Mouse (Mus musculus): ENCODE data around the gene Tmem53. TPM values are rescaled to one million over a fixed set of nuclear protein-coding genes. Genes with fewer than 3 reads are reported as not detected.

Gene Tmem53
- polyA plus RNA-seq, 1 experiment = 0.06 TPM

- Histone ChIP-seq H3K9me3 (ENCODE audit: control insufficient read depth, low read length) (no peaks in the 10 kb centered on the region), H3K27me3 (ENCODE audit: control insufficient read depth) (peaks cover 91% of the 10 kb centered on the region), H3K36me3 (ENCODE audit: control insufficient read depth) (no peaks in the 10 kb centered on the region; the same call in 1 of the 2 replicates), H3K4me1 (ENCODE audit: control insufficient read depth) (peaks cover 35% of the 10 kb centered on the region), H3K4me3 (replicated peaks) (no peak overlapping the region)
- TF ChIP-seq GATA1 (IDR thresholded peaks at IDR 0.05; ENCODE audit: low read length) (no peak), TAL1 (IDR thresholded peaks at IDR 0.05; ENCODE audit: low read length) (no peak)
These were observed 66.0 kb downstream of the Tmem53 start for GRCm38 (mm10) chr4:117317701-117318190.

Other genes starting within 250 kb of the Tmem53 start
- 0.44 and 0.58 TPM in 2 replicates for gene Eif2b3, start 232.5 kb upstream of the Tmem53 start, polyA plus RNA-seq (2012)
- 0.02 and 0.12 TPM in 2 replicates for gene Ptch2, start 155.9 kb upstream of the Tmem53 start, polyA plus RNA-seq (2012)
- gene Btbd19, start 126.2 kb upstream of the Tmem53 start, polyA plus RNA-seq (2012) = 0.12 and 0.28 TPM in 2 replicates
- not detected in 2 replicates for gene Tctex1d4, start 125.2 kb upstream of the Tmem53 start, polyA plus RNA-seq (2012)
- gene Plk3, start 118.0 kb upstream of the Tmem53 start, polyA plus RNA-seq (2012) = 0.19 and 0.21 TPM in 2 replicates
- gene Rps8, start 95.7 kb upstream of the Tmem53 start, polyA plus RNA-seq (2012) = 190 and 246 TPM in 2 replicates
- gene Kif2c, start 69.3 kb upstream of the Tmem53 start, polyA plus RNA-seq (2012) = 1.6 and 2.0 TPM in 2 replicates
- gene Armh1, start 174 bp downstream of the Tmem53 start, polyA plus RNA-seq (2012) = not detected in 2 replicates
- 5.1 and 5.2 TPM in 2 replicates for gene Rnf220, start 245.1 kb downstream of the Tmem53 start, polyA plus RNA-seq (2012)

All from erythroblast, embryonic 14.5 days (primary cell).